Mouse (Mus musculus) intestine, postnatal 0 days (tissue): ENCODE results near the gene Atoh7. TPM values are rescaled to one million over a fixed set of nuclear protein-coding genes. Genes with fewer than 3 reads are reported as not detected.

Experiments
- ATAC-seq: fragments of 200-750 bp; cut with Nextera tagmentation; 2 replicates; pipeline ENCODE4 v1.8.0; 2017; ENCODE audit warnings: mild to moderate bottlenecking, moderate TSS enrichment, moderate library complexity
- H3K27ac ChIP-seq: fragments of 300-500 bp; sonication (generic); 2 replicates; pipeline ENCODE4 v1.5.1; 2014; ENCODE audit warnings: mild to moderate bottlenecking, low read depth, low read length, moderate library complexity
- H3K27me3 ChIP-seq: fragments of 300-500 bp; sonication (generic); replicated peaks from 2 replicates; pipeline ENCODE4 v1.6.1; 2014; ENCODE audit warnings: low read length, mixed read lengths; ENCODE audit not compliant: control insufficient read depth, insufficient read depth
- H3K36me3 ChIP-seq: fragments of 300-500 bp; sonication (generic); 2 replicates; pipeline ENCODE4 v1.6.1; 2014; ENCODE audit warnings: mild to moderate bottlenecking, moderate library complexity; ENCODE audit not compliant: control insufficient read depth, insufficient read depth
- H3K4me1 ChIP-seq: fragments of 300-500 bp; sonication (generic); replicated peaks from 2 replicates; pipeline ENCODE4 v1.6.1; 2014; ENCODE audit warnings: antibody characterized with exemption, low read length, mixed read lengths; ENCODE audit not compliant: control insufficient read depth, insufficient read depth
- H3K4me2 ChIP-seq: fragments of 300-500 bp; sonication (generic); replicated peaks from 2 replicates; pipeline ENCODE4 v1.6.1; 2014; ENCODE audit warnings: low read depth, mild to moderate bottlenecking, moderate library complexity
- H3K4me3 ChIP-seq: fragments of 300-500 bp; sonication (generic); 2 replicates; pipeline ENCODE4 v1.5.1; 2014; ENCODE audit warnings: low read depth, low read length
- H3K9ac ChIP-seq: fragments of 300-500 bp; sonication (generic); 2 replicates; pipeline ENCODE4 v1.6.1; 2014; ENCODE audit warnings: mild to moderate bottlenecking, low read depth, low read length
- H3K9me3 ChIP-seq: fragments of 300-500 bp; sonication (generic); 2 replicates; pipeline ENCODE4 v1.6.1; 2016; ENCODE audit warnings: mixed run types; ENCODE audit not compliant: control insufficient read depth
- CTCF ChIP-seq: sonication (generic); IDR thresholded peaks from 2 replicates; pipeline ENCODE4 v1.5.1; 2016; ENCODE audit warnings: low read depth, mild to moderate bottlenecking, control low read depth, antibody characterized with exemption, moderate library complexity
- WGBS: fragments of 180-500 bp; shearing (Covaris S2); extraction: QIAGEN DNeasy Blood & Tissue Kit; methylation state at CpG from one replicate; pipeline ENCODE4 v1.1.7; 2014; 5-methylcytosine and 5-hydroxymethylcytosine counted together
- polyA plus RNA-seq: library from polyadenylated mRNA; unstranded; fragments of >200 nt; fragmentation: Nextera tagmentation; extraction: Ambion mirVana; gene quantifications from 2 replicates; pipeline ENCODE4 v1.2.1, GENCODE M21; 2015

The Atoh7 gene
- polyA plus RNA-seq, 1 experiment from 2014 or later, result not detected

GRCm38 (mm10) chr10:63064516-63064915, 34.9 kb upstream of the Atoh7 start:
- no peak overlapping the region for H3K27ac ChIP-seq
- H3K27me3 ChIP-seq, result no peaks in the 10 kb centered on the region
- ATAC-seq, result no peak
- no peak overlapping the region for H3K9ac ChIP-seq
- H3K9me3 ChIP-seq, result no peaks in the 10 kb centered on the region
- 79% methylated on average over 9 of the region's 9 CpGs for WGBS
- no peaks in the 10 kb centered on the region for H3K36me3 ChIP-seq
- no peak for TF ChIP-seq CTCF
- H3K4me2 ChIP-seq, result no peak overlapping the region
- no peaks in the 10 kb centered on the region for H3K4me1 ChIP-seq
- no peak overlapping the region for H3K4me3 ChIP-seq

- TF ChIP-seq CTCF, result no peak
- ATAC-seq, result 0 out of 2 replicates have a peak, but pooled peaks have one; percentile 23
- no peak overlapping the region for H3K4me3 ChIP-seq
- 42% methylated on average over 8 of the region's 8 CpGs for WGBS
- no peaks in the 10 kb centered on the region for H3K36me3 ChIP-seq
- H3K9ac ChIP-seq, result no peak overlapping the region
- H3K27ac ChIP-seq, result no peak overlapping the region
- H3K27me3 ChIP-seq, result no peaks in the 10 kb centered on the region
- no peaks in the 10 kb centered on the region for H3K9me3 ChIP-seq
- no peaks in the 10 kb centered on the region for H3K4me1 ChIP-seq
- peak overlapping the region; percentile 47 for H3K4me2 ChIP-seq
Measured at GRCm38 (mm10) chr10:63065561-63065960, 33.9 kb upstream of the Atoh7 start.

GRCm38 (mm10) chr10:63065988-63066387, 33.5 kb upstream of the Atoh7 start:
- H3K27me3 ChIP-seq, result no peaks in the 10 kb centered on the region
- H3K27ac ChIP-seq, result no peak overlapping the region
- peak overlapping the region; percentile 47 for H3K4me2 ChIP-seq
- H3K9ac ChIP-seq, result no peak overlapping the region
- peak; percentile 81 for ATAC-seq
- H3K9me3 ChIP-seq, result no peaks in the 10 kb centered on the region
- no peaks in the 10 kb centered on the region for H3K36me3 ChIP-seq
- TF ChIP-seq CTCF, result peak; percentile 96
- H3K4me3 ChIP-seq, result no peak overlapping the region
- WGBS, result 11% methylated on average over 5 of the region's 5 CpGs
- H3K4me1 ChIP-seq, result no peaks in the 10 kb centered on the region

- no peak overlapping the region for H3K9ac ChIP-seq
- TF ChIP-seq CTCF, result no peak
- no peak overlapping the region for H3K27ac ChIP-seq
- no peak for ATAC-seq
- H3K4me2 ChIP-seq, result no peak overlapping the region
- H3K9me3 ChIP-seq, result no peaks in the 10 kb centered on the region
- 45% methylated on average over 10 of the region's 10 CpGs for whole genome bisulfite sequencing
- H3K36me3 ChIP-seq, result no peaks in the 10 kb centered on the region
- no peak overlapping the region for H3K4me3 ChIP-seq
- H3K4me1 ChIP-seq, result no peaks in the 10 kb centered on the region
- no peaks in the 10 kb centered on the region for H3K27me3 ChIP-seq
Measured at GRCm38 (mm10) chr10:63086304-63086703, 13.1 kb upstream of the Atoh7 start.

- no peak for ATAC-seq
- no peak for TF ChIP-seq CTCF
- WGBS, result 61% methylated on average over 8 of the region's 8 CpGs
Measured at GRCm38 (mm10) chr10:63089103-63089757, 10.2 kb upstream of the Atoh7 start.

GRCm38 (mm10) chr10:63089758-63090571, 9.5 kb upstream of the Atoh7 start:
- WGBS, result 10% methylated on average over 26 of the region's 26 CpGs
- Histone ChIP-seq H3K9me3 (no peaks in the 10 kb centered on the region), H3K4me2 (peak overlapping the region; percentile 54), H3K27ac (no peak overlapping the region), H3K9ac (no peak overlapping the region), H3K4me3 (peak overlapping the region; percentile 17; the same call in 1 of the 2 replicates), H3K27me3 (no peaks in the 10 kb centered on the region), H3K36me3 (no peaks in the 10 kb centered on the region), H3K4me1 (no peaks in the 10 kb centered on the region)
- no peak for TF ChIP-seq CTCF
- no peak for ATAC-seq

More at GRCm38 (mm10) chr10:63089103-63089757, 10.2 kb upstream of the Atoh7 start:
- Histone ChIP-seq H3K9me3 (no peaks in the 10 kb centered on the region), H3K4me2 (peak overlapping the region; percentile 54), H3K36me3 (no peaks in the 10 kb centered on the region), H3K4me3 (no peak overlapping the region), H3K27ac (no peak overlapping the region), H3K4me1 (no peaks in the 10 kb centered on the region), H3K9ac (no peak overlapping the region), H3K27me3 (no peaks in the 10 kb centered on the region)
